Mouse (Mus musculus) E14TG2a.4 (cell line): ENCODE measurements around the gene Srsf12.

ENCODE experiments used
- H3K27me3 ChIP-seq: 2 replicates; pipeline ENCODE4 v1.6.1; 2014; ENCODE audit warnings: low read length, control low read depth; ENCODE audit not compliant: insufficient read depth
- H3K36me3 ChIP-seq: 2 replicates; pipeline ENCODE4 v1.6.1; 2014; ENCODE audit warnings: low read length, control low read depth; ENCODE audit not compliant: insufficient read depth
- H3K4me1 ChIP-seq: replicated peaks from 2 replicates; pipeline ENCODE4 v1.6.1; 2014; ENCODE audit warnings: low read depth, low read length, control low read depth
- H3K4me3 ChIP-seq: replicated peaks from 2 replicates; pipeline ENCODE4 v1.5.1; 2014; ENCODE audit warnings: mild to moderate bottlenecking, low read length
- H3K9me3 ChIP-seq: 2 replicates; pipeline ENCODE4 v1.6.1; 2014; ENCODE audit warnings: low read length, control low read depth
- CTCF ChIP-seq: conservative IDR thresholded peaks from 2 replicates; pipeline ENCODE4 v1.5.1; 2014; ENCODE audit warnings: low read length
- NANOG ChIP-seq: IDR thresholded peaks from 2 replicates; pipeline ENCODE4 v1.6.1; 2014; ENCODE audit warnings: borderline replicate concordance, low read length, mixed read lengths
- POU5F1 ChIP-seq: IDR thresholded peaks from 2 replicates; pipeline ENCODE4 v1.6.1; 2014; ENCODE audit warnings: low read length, borderline replicate concordance

Srsf12 gene

GRCm38 (mm10) chr4:33208881-33209841 lies at the start of gene Srsf12:
Gene Srsf12, plus strand, starts transcription at chr4:33208991.
- no peak for TF ChIP-seq CTCF
- TF ChIP-seq NANOG: no peak
- TF ChIP-seq POU5F1: no peak
- Histone ChIP-seq H3K27me3 (peaks cover 36% of the 10 kb centered on the region), H3K4me3 (peak within 1 kb of the TSS; percentile 81), H3K4me1 (peaks cover 21% of the 10 kb centered on the region), H3K9me3 (0 out of 2 replicates have a peak, but pooled peaks cover 3% of the 10 kb centered on the region), H3K36me3 (no peaks in the 10 kb centered on the region)

DNA sequence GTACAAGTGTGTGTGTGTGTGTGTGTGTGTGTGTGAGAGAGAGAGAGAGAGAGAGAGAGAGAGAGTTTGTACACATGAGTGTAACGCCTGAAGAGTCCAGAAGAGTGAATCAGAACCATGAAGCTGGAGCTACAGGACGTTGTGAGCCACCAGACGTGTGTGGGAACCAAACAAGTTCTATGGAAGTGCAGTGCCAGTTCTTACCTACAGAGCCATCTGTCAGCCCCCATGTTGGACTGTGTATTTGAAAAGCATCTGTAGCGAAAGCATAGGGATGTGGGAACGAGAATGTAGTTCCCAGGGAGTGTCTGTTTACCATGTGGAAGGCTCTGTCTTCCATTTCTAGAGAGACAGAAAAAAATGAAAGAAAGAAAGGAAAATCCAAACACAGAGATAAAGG lies 25.3 kb upstream of the Srsf12 start:
- H3K9me3 ChIP-seq: no peaks in the 10 kb centered on the region
- TF ChIP-seq NANOG (no peak), CTCF (no peak), POU5F1 (no peak)
- peaks cover 21% of the 10 kb centered on the region for H3K27me3 ChIP-seq
- 0 out of 2 replicates have a peak, but pooled peaks cover 3% of the 10 kb centered on the region for H3K4me1 ChIP-seq
- H3K4me3 ChIP-seq: no peak overlapping the region
- no peaks in the 10 kb centered on the region for H3K36me3 ChIP-seq

- TF ChIP-seq CTCF: peak; percentile 12; the same call in 1 of the 2 replicates
- TF ChIP-seq NANOG: no peak
- no peak for TF ChIP-seq POU5F1
- 0 out of 2 replicates have a peak, but pooled peaks cover 5% of the 10 kb centered on the region for H3K4me1 ChIP-seq
- peaks cover 17% of the 10 kb centered on the region for H3K27me3 ChIP-seq
- peak overlapping the region; percentile 88 for H3K4me3 ChIP-seq
- H3K36me3 ChIP-seq: no peaks in the 10 kb centered on the region
- peaks cover 20% of the 10 kb centered on the region for H3K9me3 ChIP-seq
Measured at GRCm38 (mm10) chr4:33188164-33188563, 20.6 kb upstream of the Srsf12 start.

DNA sequence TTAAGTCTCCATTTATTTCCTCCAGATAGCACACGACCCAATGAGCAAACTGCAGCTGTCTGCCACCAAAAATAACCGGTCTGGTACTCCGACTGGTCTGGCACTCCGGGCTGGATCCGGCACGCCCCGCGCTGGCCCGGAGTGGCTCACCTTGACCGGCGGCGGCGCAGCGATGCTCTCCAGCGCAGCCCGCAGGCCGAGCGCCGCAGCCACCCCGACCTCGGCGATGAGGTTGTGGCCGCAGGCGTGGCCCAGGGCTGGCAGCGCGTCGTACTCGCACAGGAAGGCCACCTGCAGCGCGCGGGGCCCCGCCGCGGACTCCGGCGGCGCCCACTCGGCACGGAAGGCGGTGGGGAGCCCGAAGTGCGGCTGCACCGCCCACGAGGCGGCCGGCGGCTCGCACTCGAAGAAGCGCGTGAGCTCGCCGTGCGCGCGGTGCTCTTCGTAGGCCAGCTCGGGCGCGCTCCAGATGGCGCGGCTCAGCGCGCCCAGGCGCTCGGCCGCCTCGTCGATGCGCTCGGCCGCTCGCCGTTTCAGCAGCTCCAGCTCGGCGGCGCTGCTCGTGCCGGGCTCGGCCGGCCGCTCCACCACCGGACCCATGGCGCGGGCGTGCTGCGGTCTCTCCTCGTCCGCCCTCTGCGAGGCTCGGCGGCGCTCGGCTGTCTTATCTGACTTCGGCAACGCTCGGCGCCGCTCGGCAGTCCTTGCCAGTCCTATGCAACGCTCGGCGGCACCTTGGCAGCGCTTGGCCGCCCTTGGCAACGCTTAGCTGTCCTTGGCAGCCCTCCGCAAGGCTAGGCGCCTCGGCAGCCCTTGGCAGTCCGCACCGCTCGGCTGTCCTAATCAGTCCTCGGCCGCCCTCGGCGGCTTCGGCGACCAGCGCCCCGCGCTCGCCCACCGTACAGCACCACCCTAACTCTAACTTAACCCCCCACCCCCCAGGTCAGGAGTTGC lies 19.7 kb upstream of the Srsf12 start:
- TF ChIP-seq CTCF (no peak), NANOG (no peak), POU5F1 (no peak)
- Histone ChIP-seq H3K27me3 (peaks cover 17% of the 10 kb centered on the region), H3K4me1 (0 out of 2 replicates have a peak, but pooled peaks cover 5% of the 10 kb centered on the region), H3K36me3 (no peaks in the 10 kb centered on the region), H3K9me3 (peaks cover 21% of the 10 kb centered on the region), H3K4me3 (peak overlapping the region; percentile 88)

DNA sequence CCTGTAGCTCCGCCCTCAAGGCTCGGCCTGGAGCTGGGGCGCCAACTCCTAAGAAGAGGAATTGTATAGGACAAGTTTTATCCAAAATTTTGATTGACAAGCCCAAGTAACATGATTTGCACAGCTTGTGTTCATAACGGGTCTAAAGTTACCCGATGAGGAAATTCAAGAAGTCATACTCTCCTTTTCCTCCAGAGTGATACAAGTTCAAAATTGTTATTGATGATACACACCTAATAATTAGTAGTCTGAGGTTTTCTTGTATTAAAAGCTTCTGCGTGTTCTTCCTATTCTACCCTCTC lies 19.1 kb upstream of the Srsf12 start, which contains the start of gene Pm20d2:
Gene Pm20d2, minus strand, starts transcription at position 3 of the 302 bp plus-strand sequence.
- Histone ChIP-seq H3K9me3 (peaks cover 26% of the 10 kb centered on the region), H3K27me3 (peaks cover 17% of the 10 kb centered on the region), H3K4me3 (peak within 1 kb of the TSS; percentile 88), H3K4me1 (0 out of 2 replicates have a peak, but pooled peaks cover 5% of the 10 kb centered on the region), H3K36me3 (no peaks in the 10 kb centered on the region)
- no peak for TF ChIP-seq CTCF
- no peak for TF ChIP-seq POU5F1
- TF ChIP-seq NANOG: no peak

DNA sequence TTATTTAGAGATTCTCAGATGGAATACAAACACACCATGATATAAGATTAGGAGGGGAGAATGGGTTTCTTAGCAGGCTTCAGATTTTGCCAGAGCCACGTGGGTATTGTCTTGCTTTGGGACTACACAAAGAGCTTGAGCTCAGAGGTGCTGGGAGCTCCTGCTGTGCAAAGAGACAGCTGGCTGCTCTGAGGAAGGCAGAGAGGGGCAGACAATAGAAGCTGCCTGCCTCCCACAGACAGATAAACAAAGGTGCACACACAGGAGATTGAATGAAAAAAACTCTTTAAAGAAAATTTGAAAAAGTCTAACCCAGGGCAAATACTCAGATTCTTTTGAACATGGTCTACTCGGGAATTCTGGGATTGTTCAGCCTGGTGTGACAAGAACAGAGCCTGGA lies 10.7 kb upstream of the Srsf12 start:
- Histone ChIP-seq H3K4me1 (peaks cover 48% of the 10 kb centered on the region), H3K4me3 (no peak overlapping the region), H3K36me3 (no peaks in the 10 kb centered on the region), H3K27me3 (peaks cover 6% of the 10 kb centered on the region), H3K9me3 (peaks cover 10% of the 10 kb centered on the region; the same call in 1 of the 2 replicates)
- TF ChIP-seq POU5F1 (no peak), CTCF (no peak), NANOG (no peak)

- Histone ChIP-seq H3K36me3 (no peaks in the 10 kb centered on the region), H3K4me3 (no peak overlapping the region), H3K9me3 (no peaks in the 10 kb centered on the region), H3K4me1 (peaks cover 37% of the 10 kb centered on the region), H3K27me3 (peaks cover 37% of the 10 kb centered on the region)
- TF ChIP-seq NANOG (no peak), CTCF (peak; percentile 86), POU5F1 (no peak)
Measured at GRCm38 (mm10) chr4:33204682-33205081, 4.1 kb upstream of the Srsf12 start.

- Histone ChIP-seq H3K36me3 (no peaks in the 10 kb centered on the region), H3K9me3 (no peaks in the 10 kb centered on the region), H3K4me3 (no peak overlapping the region), H3K4me1 (peaks cover 25% of the 10 kb centered on the region), H3K27me3 (peaks cover 43% of the 10 kb centered on the region)
- TF ChIP-seq CTCF: no peak
- TF ChIP-seq NANOG: no peak
- TF ChIP-seq POU5F1: no peak
Measured at GRCm38 (mm10) chr4:33207551-33207950, 1.2 kb upstream of the Srsf12 start.
